Mouse (Mus musculus) lung, embryonic 15.5 days (tissue): ENCODE data around the gene Wwc2. TPM values are rescaled to one million over a fixed set of nuclear protein-coding genes. Genes with fewer than 3 reads are reported as not detected.
A peak's percentile ranks its signal among the peaks of the same experiment; 100 is the strongest.
"Not testable (repeated sequence)": the region's sequence is repeated elsewhere in the genome, so short reads cannot be mapped to it uniquely, and the experiment has no call there.

Experiments used
- ATAC-seq: fragments of 200-750 bp; cut with Nextera tagmentation; 2 replicates; pipeline ENCODE4 v1.8.0; 2017; ENCODE audit warnings: moderate number of reproducible peaks, borderline replicate concordance; ENCODE audit not compliant: low FRiP score, low TSS enrichment; ENCODE audit errors: extremely low read depth
- H3K27ac ChIP-seq: fragments of 300-500 bp; sonication (generic); 2 replicates; pipeline ENCODE4 v1.5.1; 2015; ENCODE audit warnings: moderate library complexity, mild to moderate bottlenecking, inconsistent platforms
- H3K27me3 ChIP-seq: fragments of 300-500 bp; sonication (generic); 2 replicates; pipeline ENCODE4 v1.6.1; 2015; ENCODE audit warnings: inconsistent platforms
- H3K36me3 ChIP-seq: fragments of 300-500 bp; sonication (generic); 2 replicates; pipeline ENCODE4 v1.6.1; 2015; ENCODE audit warnings: inconsistent platforms
- H3K4me1 ChIP-seq: fragments of 300-500 bp; sonication (generic); 2 replicates; pipeline ENCODE4 v1.6.1; 2015; ENCODE audit warnings: inconsistent platforms
- H3K4me2 ChIP-seq: fragments of 300-500 bp; sonication (generic); 2 replicates; pipeline ENCODE4 v1.6.1; 2015; ENCODE audit warnings: inconsistent platforms, mild to moderate bottlenecking, moderate library complexity
- H3K4me3 ChIP-seq: fragments of 300-500 bp; sonication (generic); 2 replicates; pipeline ENCODE4 v1.5.1; 2015; ENCODE audit warnings: mild to moderate bottlenecking, inconsistent platforms
- H3K9ac ChIP-seq: fragments of 300-500 bp; sonication (generic); 2 replicates; pipeline ENCODE4 v1.6.1; 2015; ENCODE audit warnings: inconsistent platforms
- H3K9me3 ChIP-seq: fragments of 300-500 bp; sonication (generic); 2 replicates; pipeline ENCODE4 v1.6.1; 2016; ENCODE audit warnings: inconsistent platforms
- WGBS: fragments of 180-500 bp; shearing (Covaris S2); methylation state at CpG from one replicate; pipeline ENCODE4 v1.1.7; 2015; 5-methylcytosine and 5-hydroxymethylcytosine counted together
- polyA plus RNA-seq: library from polyadenylated mRNA; unstranded; fragments of >200 nt; fragmentation: Nextera tagmentation; extraction: Ambion mirVana; gene quantifications from 2 replicates; pipeline ENCODE4 v1.2.1, GENCODE M21; 2015

Gene Wwc2
- polyA plus RNA-seq, 1 experiment from 2014 or later, result 13.9 TPM

- Histone ChIP-seq H3K4me1 (no peaks in the 10 kb centered on the region), H3K27me3 (no peaks in the 10 kb centered on the region), H3K9me3 (no peaks in the 10 kb centered on the region), H3K4me2 (no peak overlapping the region), H3K4me3 (no peak overlapping the region), H3K9ac (no peak overlapping the region), H3K36me3 (peaks cover 37% of the 10 kb centered on the region), H3K27ac (no peak overlapping the region)
- no peak for ATAC-seq
- 76% methylated on average over 9 of the region's 9 CpGs for WGBS
These were observed 163.8 kb downstream of the Wwc2 start for GRCm38 (mm10) chr8:47826911-47827310.

- H3K36me3 ChIP-seq, result peaks cover 27% of the 10 kb centered on the region
- ATAC-seq, result no peak
- H3K9ac ChIP-seq, result no peak overlapping the region
- no peaks in the 10 kb centered on the region for H3K9me3 ChIP-seq
- no peak overlapping the region for H3K27ac ChIP-seq
- no peak overlapping the region for H3K4me3 ChIP-seq
- WGBS, result 55% methylated on average over 5 of the region's 5 CpGs
- H3K27me3 ChIP-seq, result no peaks in the 10 kb centered on the region
- no peaks in the 10 kb centered on the region for H3K4me1 ChIP-seq
- no peak overlapping the region for H3K4me2 ChIP-seq
These were observed 165.1 kb downstream of the Wwc2 start for GRCm38 (mm10) chr8:47825596-47825995.

- no peak for ATAC-seq
- Histone ChIP-seq H3K4me1 (no peaks in the 10 kb centered on the region), H3K4me2 (no peak within 1 kb of the TSS), H3K9me3 (no peaks in the 10 kb centered on the region), H3K4me3 (no peak within 1 kb of the TSS), H3K9ac (no peak within 1 kb of the TSS), H3K27ac (no peak within 1 kb of the TSS), H3K36me3 (peaks cover 13% of the 10 kb centered on the region), H3K27me3 (no peaks in the 10 kb centered on the region)
- WGBS, result 68% methylated on average over 13 of the region's 13 CpGs
These were observed 166.5 kb downstream of the Wwc2 start, which contains the start of gene Cldn22 for GRCm38 (mm10) chr8:47824182-47824581. TSS of gene Cldn22 (plus strand) at chr8:47824482.

GRCm38 (mm10) chr8:47823777-47824176 is 166.9 kb downstream of the Wwc2 start:
- peaks cover 12% of the 10 kb centered on the region for H3K36me3 ChIP-seq
- no peak overlapping the region for H3K27ac ChIP-seq
- H3K9me3 ChIP-seq, result no peaks in the 10 kb centered on the region
- no peak overlapping the region for H3K4me3 ChIP-seq
- 45% methylated on average over 10 of the region's 10 CpGs for WGBS
- H3K9ac ChIP-seq, result no peak overlapping the region
- H3K4me2 ChIP-seq, result no peak overlapping the region
- ATAC-seq, result no peak
- no peaks in the 10 kb centered on the region for H3K27me3 ChIP-seq
- no peaks in the 10 kb centered on the region for H3K4me1 ChIP-seq

GRCm38 (mm10) chr8:47822541-47822940 is 168.2 kb downstream of the Wwc2 start:
- H3K4me3 ChIP-seq, H3K36me3 ChIP-seq, H3K27ac ChIP-seq, H3K4me2 ChIP-seq, H3K27me3 ChIP-seq, H3K9me3 ChIP-seq, H3K4me1 ChIP-seq, H3K9ac ChIP-seq: not testable (repeated sequence)
- WGBS, result 70% methylated on average over 7 of the region's 9 CpGs
- ATAC-seq, result 0 out of 2 replicates have a peak, but pooled peaks have one; percentile 17

- H3K4me1 ChIP-seq, result no peaks in the 10 kb centered on the region
- ATAC-seq, result no peak
- no peak within 1 kb of the TSS for H3K4me3 ChIP-seq
- no peaks in the 10 kb centered on the region for H3K9me3 ChIP-seq
- no peak within 1 kb of the TSS for H3K27ac ChIP-seq
- WGBS, result 84% methylated on average over 6 of the region's 6 CpGs
- no peaks in the 10 kb centered on the region for H3K27me3 ChIP-seq
- no peak within 1 kb of the TSS for H3K9ac ChIP-seq
- no peak within 1 kb of the TSS for H3K4me2 ChIP-seq
- H3K36me3 ChIP-seq, result no peaks in the 10 kb centered on the region
These were observed 168.9 kb downstream of the Wwc2 start, which contains the start of gene Cldn24 for GRCm38 (mm10) chr8:47821843-47822242. TSS of gene Cldn24 (plus strand) at chr8:47822143.

- WGBS, result 81% methylated on average over 20 of the region's 20 CpGs
- H3K36me3 ChIP-seq, result no peaks in the 10 kb centered on the region
- H3K4me2 ChIP-seq, result no peak overlapping the region
- no peak overlapping the region for H3K4me3 ChIP-seq
- H3K9me3 ChIP-seq, result no peaks in the 10 kb centered on the region
- ATAC-seq, result no peak
- no peak overlapping the region for H3K9ac ChIP-seq
- H3K4me1 ChIP-seq, result no peaks in the 10 kb centered on the region
- H3K27ac ChIP-seq, result no peak overlapping the region
- H3K27me3 ChIP-seq, result no peaks in the 10 kb centered on the region
These were observed 169.6 kb downstream of the Wwc2 start for GRCm38 (mm10) chr8:47820914-47821772.

- no peaks in the 10 kb centered on the region for H3K9me3 ChIP-seq
- H3K4me1 ChIP-seq, result no peaks in the 10 kb centered on the region
- H3K4me3 ChIP-seq, result no peak overlapping the region
- H3K27me3 ChIP-seq, result no peaks in the 10 kb centered on the region
- no peak overlapping the region for H3K4me2 ChIP-seq
- no peaks in the 10 kb centered on the region for H3K36me3 ChIP-seq
- no peak overlapping the region for H3K9ac ChIP-seq
- H3K27ac ChIP-seq, result no peak overlapping the region
- WGBS, result 76% methylated on average over 8 of the region's 8 CpGs
- no peak for ATAC-seq
These were observed 171.7 kb downstream of the Wwc2 start for GRCm38 (mm10) chr8:47819034-47819433.

GRCm38 (mm10) chr8:47811221-47811620 is 179.5 kb downstream of the Wwc2 start:
- Histone ChIP-seq H3K4me2 (no peak overlapping the region), H3K27ac (no peak overlapping the region), H3K4me1 (no peaks in the 10 kb centered on the region), H3K36me3 (no peaks in the 10 kb centered on the region), H3K27me3 (no peaks in the 10 kb centered on the region), H3K9ac (no peak overlapping the region), H3K4me3 (no peak overlapping the region), H3K9me3 (no peaks in the 10 kb centered on the region)
- no peak for ATAC-seq
- WGBS, result 67% methylated on average over 12 of the region's 12 CpGs

GRCm38 (mm10) chr8:47810666-47811015 is 180.1 kb downstream of the Wwc2 start:
- no peak overlapping the region for H3K27ac ChIP-seq
- no peaks in the 10 kb centered on the region for H3K4me1 ChIP-seq
- 67% methylated on average over 7 of the region's 7 CpGs for WGBS
- H3K4me3 ChIP-seq, result no peak overlapping the region
- H3K9me3 ChIP-seq, result no peaks in the 10 kb centered on the region
- no peaks in the 10 kb centered on the region for H3K27me3 ChIP-seq
- no peak overlapping the region for H3K4me2 ChIP-seq
- H3K9ac ChIP-seq, result no peak overlapping the region
- no peak for ATAC-seq
- no peaks in the 10 kb centered on the region for H3K36me3 ChIP-seq

GRCm38 (mm10) chr8:47809970-47810665 is 180.6 kb downstream of the Wwc2 start:
- Histone ChIP-seq H3K4me2 (no peak overlapping the region), H3K9ac (no peak overlapping the region), H3K9me3 (no peaks in the 10 kb centered on the region), H3K4me3 (no peak overlapping the region), H3K4me1 (no peaks in the 10 kb centered on the region), H3K36me3 (no peaks in the 10 kb centered on the region), H3K27me3 (no peaks in the 10 kb centered on the region), H3K27ac (no peak overlapping the region)
- WGBS, result 73% methylated on average over 14 of the region's 14 CpGs
- ATAC-seq, result no peak

- no peaks in the 10 kb centered on the region for H3K36me3 ChIP-seq
These were observed 186.5 kb downstream of the Wwc2 start for GRCm38 (mm10) chr8:47804262-47804661.

More at GRCm38 (mm10) chr8:47804262-47804661, 186.5 kb downstream of the Wwc2 start:
- 82% methylated on average over 1 of the region's 1 CpGs for WGBS
- no peaks in the 10 kb centered on the region for H3K27me3 ChIP-seq
- H3K4me3 ChIP-seq, result no peak overlapping the region
- H3K27ac ChIP-seq, result no peak overlapping the region
- no peak for ATAC-seq
- no peaks in the 10 kb centered on the region for H3K9me3 ChIP-seq
- no peak overlapping the region for H3K9ac ChIP-seq
- no peak overlapping the region for H3K4me2 ChIP-seq
- no peaks in the 10 kb centered on the region for H3K4me1 ChIP-seq
